Mouse (Mus musculus) embryonic facial prominence, embryonic 14.5 days (tissue): ENCODE measurements at regions not wholly inside any gene's neighbourhood (a gene's known extent, or its start where the extent isn't known, plus 50 kb on each side); places are given as distances from the start of the nearest gene placed in this dataset.

Experiments used
- ATAC-seq: fragments of 200-750 bp; cut with Nextera tagmentation; 2 replicates; pipeline ENCODE4 v1.8.0; 2017; ENCODE audit warnings: low read depth, moderate number of reproducible peaks, moderate TSS enrichment
- DNase-seq: peaks from one replicate; pipeline ENCODE4 v3.0.0-alpha.2; 2015; ENCODE audit warnings: low spot score
- H3K27ac ChIP-seq: fragments of 300-500 bp; sonication (generic); replicated peaks from 2 replicates; pipeline ENCODE4 v1.5.1; 2014; ENCODE audit warnings: low read depth, mild to moderate bottlenecking, low read length, moderate library complexity
- H3K27me3 ChIP-seq: fragments of 300-500 bp; sonication (generic); replicated peaks from 2 replicates; pipeline ENCODE4 v1.6.1; 2014; ENCODE audit warnings: low read length; ENCODE audit not compliant: control insufficient read depth, insufficient read depth
- H3K36me3 ChIP-seq: fragments of 300-500 bp; sonication (generic); 2 replicates; pipeline ENCODE4 v1.6.1; 2014; ENCODE audit warnings: low read length, mixed read lengths; ENCODE audit not compliant: control insufficient read depth, insufficient read depth
- H3K4me1 ChIP-seq: fragments of 300-500 bp; sonication (generic); 2 replicates; pipeline ENCODE4 v1.6.1; 2014; ENCODE audit warnings: antibody characterized with exemption, low read length; ENCODE audit not compliant: control insufficient read depth, insufficient read depth
- H3K4me2 ChIP-seq: fragments of 300-500 bp; sonication (generic); 2 replicates; pipeline ENCODE4 v1.6.1; 2014; ENCODE audit warnings: low read depth, mild to moderate bottlenecking, low read length, moderate library complexity, mixed read lengths
- H3K4me3 ChIP-seq: fragments of 300-500 bp; sonication (generic); 2 replicates; pipeline ENCODE4 v1.5.1; 2014; ENCODE audit warnings: low read depth, mild to moderate bottlenecking, low read length
- H3K9ac ChIP-seq: fragments of 300-500 bp; sonication (generic); 2 replicates; pipeline ENCODE4 v1.6.1; 2014; ENCODE audit warnings: low read depth, mild to moderate bottlenecking, low read length, moderate library complexity, mixed read lengths
- H3K9me3 ChIP-seq: fragments of 300-500 bp; sonication (generic); 2 replicates; pipeline ENCODE4 v1.6.1; 2016; ENCODE audit warnings: low read length; ENCODE audit not compliant: control insufficient read depth
- WGBS: fragments of 180-500 bp; shearing (Covaris S2); extraction: QIAGEN DNeasy Blood & Tissue Kit; methylation state at CpG from one replicate; pipeline ENCODE4 v1.1.7; 2014; 5-methylcytosine and 5-hydroxymethylcytosine counted together

DNA sequence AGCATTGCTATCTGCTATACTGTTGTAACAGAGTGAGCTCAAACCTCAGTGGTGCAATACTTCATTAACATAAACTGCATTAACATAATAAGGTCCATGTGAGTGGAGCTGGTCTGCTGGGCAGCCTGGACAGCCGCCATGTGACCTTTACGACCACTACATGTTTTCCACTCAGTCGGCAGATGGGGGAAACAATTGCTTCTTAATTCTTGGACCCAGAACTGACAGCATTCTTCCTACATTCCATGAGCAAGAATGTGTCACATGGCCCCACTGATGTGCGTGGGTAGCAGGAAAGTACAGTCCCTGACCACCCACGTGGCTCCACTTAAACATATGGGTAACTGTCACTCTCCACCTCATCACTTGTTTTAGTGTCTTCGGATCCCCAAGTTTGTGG, 198.3 kb downstream of the Nrp2 start:
- WGBS = 48% methylated on average over 6 of the region's 6 CpGs
- H3K4me3 ChIP-seq = no peak overlapping the region
- no peaks in the 10 kb centered on the region for H3K36me3 ChIP-seq
- no peak overlapping the region for H3K9ac ChIP-seq
- peak; percentile 71 for DNase-seq
- no peak overlapping the region for H3K27ac ChIP-seq
- H3K9me3 ChIP-seq = no peaks in the 10 kb centered on the region
- peaks cover 14% of the 10 kb centered on the region; the same call in 1 of the 2 replicates for H3K4me1 ChIP-seq
- ATAC-seq = no peak
- H3K27me3 ChIP-seq = no peaks in the 10 kb centered on the region
- H3K4me2 ChIP-seq = no peak overlapping the region

DNA sequence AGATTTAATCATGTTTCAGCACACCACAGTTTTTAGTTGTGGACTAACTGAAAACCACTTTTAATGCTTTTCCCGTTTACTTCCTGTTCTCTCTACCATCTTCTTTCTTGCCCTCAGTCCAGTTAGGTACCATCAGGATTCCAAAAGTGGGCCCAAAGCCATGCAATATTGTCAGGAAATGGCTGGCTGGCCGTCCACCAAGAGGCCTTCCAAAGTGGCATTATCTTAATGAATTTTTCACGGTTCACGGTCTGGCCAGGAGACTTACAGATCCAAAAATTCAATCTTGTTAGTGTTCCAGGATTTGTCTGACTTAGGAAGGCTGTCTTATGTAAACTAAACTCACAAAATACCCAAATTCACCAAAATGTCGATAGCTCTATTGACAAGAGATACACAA, 198.8 kb downstream of the Nrp2 start:
- ATAC-seq (no peak), DNase-seq (peak; percentile 27)
- H3K9ac ChIP-seq = no peak overlapping the region
- H3K27me3 ChIP-seq = no peaks in the 10 kb centered on the region
- no peaks in the 10 kb centered on the region for H3K9me3 ChIP-seq
- H3K4me2 ChIP-seq = no peak overlapping the region
- H3K4me3 ChIP-seq = no peak overlapping the region
- H3K4me1 ChIP-seq = peaks cover 14% of the 10 kb centered on the region; the same call in 1 of the 2 replicates
- H3K27ac ChIP-seq = no peak overlapping the region
- H3K36me3 ChIP-seq = no peaks in the 10 kb centered on the region
- WGBS = 62% methylated on average over 5 of the region's 5 CpGs

DNA sequence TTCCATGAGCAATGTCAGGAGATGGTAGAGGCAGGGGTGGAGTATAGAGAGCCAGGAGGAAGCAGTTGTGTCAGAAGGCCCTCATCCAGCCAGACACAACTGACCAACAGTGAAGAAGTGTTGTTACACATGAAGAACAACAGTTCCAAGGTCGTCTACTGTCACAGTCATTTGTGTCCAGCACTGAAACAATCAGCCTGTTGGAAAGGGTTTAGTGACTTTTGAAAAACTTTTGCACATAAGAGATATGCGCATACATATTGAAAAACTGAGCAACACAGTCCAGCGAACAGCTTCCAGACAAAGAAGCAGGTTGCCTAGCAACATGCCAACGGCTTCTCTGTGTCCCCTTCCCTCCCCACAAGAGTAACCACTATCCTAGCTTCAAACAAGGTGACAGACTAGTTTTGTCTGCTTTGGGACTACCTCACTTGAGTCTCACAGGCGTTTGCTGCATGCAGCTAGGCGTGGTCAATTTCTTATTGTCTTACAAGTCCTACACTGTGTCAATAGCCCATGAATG, 199.9 kb downstream of the Nrp2 start:
- no peak overlapping the region for H3K9ac ChIP-seq
- ATAC-seq (no peak), DNase-seq (no peak)
- H3K9me3 ChIP-seq = no peaks in the 10 kb centered on the region
- no peak overlapping the region for H3K27ac ChIP-seq
- WGBS = 79% methylated on average over 6 of the region's 6 CpGs
- no peaks in the 10 kb centered on the region for H3K36me3 ChIP-seq
- peaks cover 16% of the 10 kb centered on the region; the same call in 1 of the 2 replicates for H3K4me1 ChIP-seq
- no peaks in the 10 kb centered on the region for H3K27me3 ChIP-seq
- H3K4me3 ChIP-seq = no peak overlapping the region
- H3K4me2 ChIP-seq = no peak overlapping the region

DNA sequence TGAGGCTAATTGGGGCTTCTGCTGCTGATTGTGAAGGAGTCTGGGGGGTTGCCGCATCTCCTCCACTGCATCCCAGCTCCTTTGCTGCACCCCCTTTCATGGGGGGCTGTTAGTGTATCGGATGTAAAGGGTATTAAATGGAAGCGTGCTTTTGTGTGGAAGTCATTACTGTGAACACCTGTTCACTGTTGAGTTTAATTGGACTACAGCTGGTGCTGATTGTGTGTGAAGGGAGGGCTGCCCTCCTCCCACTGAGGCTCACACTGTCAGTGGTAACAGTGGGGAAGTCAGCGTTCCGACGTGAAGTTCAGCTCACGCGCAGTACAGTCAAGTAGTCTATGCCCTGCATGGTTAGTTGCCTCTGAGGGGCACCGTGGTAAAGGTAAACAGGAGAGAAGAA, 202.7 kb downstream of the Nrp2 start:
- no peak overlapping the region for H3K9ac ChIP-seq
- no peaks in the 10 kb centered on the region; the same call in 1 of the 2 replicates for H3K27me3 ChIP-seq
- H3K4me2 ChIP-seq = no peak overlapping the region
- H3K4me1 ChIP-seq = peaks cover 40% of the 10 kb centered on the region
- peak; percentile 44 for ATAC-seq
- no peaks in the 10 kb centered on the region for H3K36me3 ChIP-seq
- H3K4me3 ChIP-seq = no peak overlapping the region
- peak; percentile 51 for DNase-seq
- 37% methylated on average over 9 of the region's 9 CpGs for WGBS
- no peaks in the 10 kb centered on the region for H3K9me3 ChIP-seq
- no peak overlapping the region for H3K27ac ChIP-seq

DNA sequence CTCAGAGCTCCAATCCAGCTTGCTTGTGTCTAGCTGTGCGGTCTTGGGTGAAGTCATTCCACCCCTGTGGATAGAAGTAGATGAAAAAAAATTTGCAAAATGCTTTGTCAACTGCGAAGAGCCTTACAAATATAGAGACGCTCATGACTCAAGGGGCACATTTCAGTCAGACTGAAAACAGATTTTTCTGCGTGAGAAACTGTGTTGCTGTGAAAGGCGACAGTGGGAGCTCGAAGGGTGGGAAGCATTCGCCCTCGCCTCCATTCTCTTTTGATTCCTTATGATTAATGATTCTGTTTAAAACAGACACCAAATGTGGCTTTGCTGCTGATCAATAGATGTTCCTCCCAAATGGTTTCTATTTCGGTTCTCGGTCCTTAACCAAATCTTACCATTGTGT, 204.2 kb downstream of the Nrp2 start:
- no peak overlapping the region for H3K9ac ChIP-seq
- H3K4me1 ChIP-seq = peaks cover 29% of the 10 kb centered on the region
- H3K36me3 ChIP-seq = no peaks in the 10 kb centered on the region
- H3K27me3 ChIP-seq = no peaks in the 10 kb centered on the region; the same call in 1 of the 2 replicates
- H3K4me3 ChIP-seq = no peak overlapping the region
- DNase-seq (no peak), ATAC-seq (no peak)
- no peak overlapping the region for H3K4me2 ChIP-seq
- H3K9me3 ChIP-seq = no peaks in the 10 kb centered on the region
- H3K27ac ChIP-seq = no peak overlapping the region
- WGBS = 80% methylated on average over 10 of the region's 10 CpGs
